Mouse (Mus musculus): Measurements from ENCODE around the gene Vstm4. TPM values are rescaled to one million over a fixed set of nuclear protein-coding genes. Genes with fewer than 3 reads are reported as not detected.

Vstm4 gene
- polyA plus RNA-seq, 1 experiment from 2014 or later = 5.2 TPM

DNA sequence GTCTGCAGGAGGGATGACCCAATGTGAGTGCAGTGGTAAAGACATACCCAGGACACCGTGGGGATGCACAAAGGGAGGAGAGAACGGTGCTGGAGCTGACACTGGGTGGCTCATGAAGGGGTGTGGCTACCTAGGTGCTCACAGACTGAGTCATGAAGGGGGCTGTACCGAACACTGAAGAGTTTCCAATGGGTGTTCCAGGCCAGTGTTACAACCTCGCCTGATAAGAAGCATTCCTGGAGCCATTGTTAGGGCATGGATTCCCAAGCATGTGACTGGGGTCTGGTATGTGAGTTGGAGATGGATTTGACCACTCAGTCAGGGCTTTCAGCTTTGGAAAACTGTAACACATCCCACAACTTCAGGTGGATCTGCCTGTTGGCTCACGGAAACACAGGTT, 15.4 kb downstream of the Vstm4 start:
- H3K27ac ChIP-seq (ENCODE audit: low read depth, low read length) = no peak overlapping the region
- H3K9ac ChIP-seq (replicated peaks; ENCODE audit: low read depth, low read length) = no peak overlapping the region
- H3K4me1 ChIP-seq (ENCODE audit: control insufficient read depth, insufficient read depth, low read length) = no peaks in the 10 kb centered on the region
- WGBS = 90% methylated on average over 5 of the region's 5 CpGs
- no peak for ATAC-seq (ENCODE audit: low read depth)
- no peaks in the 10 kb centered on the region for H3K27me3 ChIP-seq (ENCODE audit: control insufficient read depth, insufficient read depth, low read length)
- H3K9me3 ChIP-seq (ENCODE audit: control insufficient read depth, low read length) = no peaks in the 10 kb centered on the region
- no peaks in the 10 kb centered on the region for H3K36me3 ChIP-seq (ENCODE audit: control insufficient read depth, insufficient read depth, low read length)
- no peak overlapping the region for H3K4me3 ChIP-seq (ENCODE audit: low read depth, low read length)
- no peak overlapping the region for H3K4me2 ChIP-seq (ENCODE audit: low read depth, low read length)

DNA sequence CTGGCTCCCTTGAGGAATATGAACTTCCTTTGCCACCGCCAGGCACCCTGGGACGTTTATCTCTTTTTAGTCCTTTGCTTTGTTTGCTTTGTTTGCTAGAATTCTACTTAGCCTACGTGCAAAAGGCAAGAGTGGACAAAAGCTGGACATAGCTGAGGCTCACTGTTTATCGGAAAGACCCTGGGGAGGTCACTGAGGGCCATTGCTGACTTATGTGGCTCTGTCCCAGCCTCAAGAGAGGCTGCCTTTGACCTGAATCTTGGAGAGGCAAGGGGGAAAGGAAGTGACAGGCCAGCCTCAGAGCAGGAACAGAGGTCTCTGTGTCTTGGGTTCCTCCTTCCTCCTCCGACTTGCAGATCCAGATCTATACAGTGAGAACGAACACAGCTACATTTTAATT, 21.0 kb downstream of the Vstm4 start:
- no peaks in the 10 kb centered on the region for H3K4me1 ChIP-seq (ENCODE audit: control insufficient read depth, insufficient read depth, low read length)
- no peak overlapping the region for H3K27ac ChIP-seq (ENCODE audit: low read depth, low read length)
- no peaks in the 10 kb centered on the region for H3K36me3 ChIP-seq (ENCODE audit: control insufficient read depth, insufficient read depth, low read length)
- H3K4me2 ChIP-seq (ENCODE audit: low read depth, low read length) = no peak overlapping the region
- no peak overlapping the region for H3K4me3 ChIP-seq (ENCODE audit: low read depth, low read length)
- no peaks in the 10 kb centered on the region for H3K9me3 ChIP-seq (ENCODE audit: control insufficient read depth, low read length)
- H3K9ac ChIP-seq (replicated peaks; ENCODE audit: low read depth, low read length) = no peak overlapping the region
- WGBS = 61% methylated on average over 6 of the region's 6 CpGs
- H3K27me3 ChIP-seq (ENCODE audit: control insufficient read depth, insufficient read depth, low read length) = no peaks in the 10 kb centered on the region
- ATAC-seq (ENCODE audit: low read depth) = no peak

DNA sequence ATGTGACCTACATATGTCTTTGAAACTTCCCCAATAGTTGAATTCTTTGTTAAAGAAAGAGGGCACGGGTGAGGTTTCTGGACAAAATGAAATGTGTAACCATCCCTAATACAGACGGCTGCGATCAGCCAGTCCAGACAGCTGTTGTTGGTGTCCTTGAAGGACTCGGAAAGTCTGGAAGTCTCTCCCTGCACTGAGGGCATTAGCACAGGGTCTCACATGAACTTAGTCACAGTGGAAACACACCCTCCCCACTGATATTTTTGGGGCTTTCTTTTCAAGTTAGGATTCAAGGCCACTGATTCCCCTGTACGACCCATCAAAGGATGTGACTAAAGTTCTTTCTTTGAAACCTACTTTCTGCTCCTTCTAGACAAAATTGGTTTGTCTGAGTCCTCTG, 23.8 kb downstream of the Vstm4 start:
- no peaks in the 10 kb centered on the region for H3K36me3 ChIP-seq (ENCODE audit: control insufficient read depth, insufficient read depth, low read length)
- H3K27me3 ChIP-seq (ENCODE audit: control insufficient read depth, insufficient read depth, low read length) = no peaks in the 10 kb centered on the region
- no peaks in the 10 kb centered on the region for H3K9me3 ChIP-seq (ENCODE audit: control insufficient read depth, low read length)
- WGBS = 91% methylated on average over 5 of the region's 5 CpGs
- no peak overlapping the region for H3K27ac ChIP-seq (ENCODE audit: low read depth, low read length)
- ATAC-seq (ENCODE audit: low read depth) = no peak
- H3K4me2 ChIP-seq (ENCODE audit: low read depth, low read length) = no peak overlapping the region
- no peak overlapping the region for H3K9ac ChIP-seq (replicated peaks; ENCODE audit: low read depth, low read length)
- no peak overlapping the region for H3K4me3 ChIP-seq (ENCODE audit: low read depth, low read length)
- H3K4me1 ChIP-seq (ENCODE audit: control insufficient read depth, insufficient read depth, low read length) = no peaks in the 10 kb centered on the region

DNA sequence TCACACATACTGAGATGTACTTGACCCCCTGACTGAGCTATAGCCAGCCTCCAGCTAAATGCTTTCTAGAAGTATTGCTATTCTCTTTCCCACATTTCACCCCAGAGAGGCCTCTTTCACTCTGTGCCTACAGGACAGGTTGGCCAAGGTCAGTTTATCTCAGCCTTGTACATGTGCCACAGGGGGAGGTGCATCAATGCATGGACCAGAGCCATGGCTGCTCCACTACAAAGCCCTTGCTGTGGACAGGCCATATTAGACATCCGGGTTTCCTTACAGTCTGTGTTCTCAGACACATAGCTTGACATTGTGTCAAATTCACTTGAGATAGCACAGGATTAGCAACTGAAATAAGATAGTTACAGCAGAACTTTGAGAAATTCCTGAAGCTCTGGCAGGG, 25.1 kb downstream of the Vstm4 start:
- 87% methylated on average over 1 of the region's 1 CpGs for WGBS
- no peak overlapping the region for H3K4me2 ChIP-seq (ENCODE audit: low read depth, low read length)
- H3K9me3 ChIP-seq (ENCODE audit: control insufficient read depth, low read length) = no peaks in the 10 kb centered on the region
- H3K4me3 ChIP-seq (ENCODE audit: low read depth, low read length) = no peak overlapping the region
- no peak overlapping the region for H3K9ac ChIP-seq (replicated peaks; ENCODE audit: low read depth, low read length)
- ATAC-seq (ENCODE audit: low read depth) = no peak
- no peaks in the 10 kb centered on the region for H3K4me1 ChIP-seq (ENCODE audit: control insufficient read depth, insufficient read depth, low read length)
- no peak overlapping the region for H3K27ac ChIP-seq (ENCODE audit: low read depth, low read length)
- no peaks in the 10 kb centered on the region for H3K27me3 ChIP-seq (ENCODE audit: control insufficient read depth, insufficient read depth, low read length)
- no peaks in the 10 kb centered on the region for H3K36me3 ChIP-seq (ENCODE audit: control insufficient read depth, insufficient read depth, low read length)

DNA sequence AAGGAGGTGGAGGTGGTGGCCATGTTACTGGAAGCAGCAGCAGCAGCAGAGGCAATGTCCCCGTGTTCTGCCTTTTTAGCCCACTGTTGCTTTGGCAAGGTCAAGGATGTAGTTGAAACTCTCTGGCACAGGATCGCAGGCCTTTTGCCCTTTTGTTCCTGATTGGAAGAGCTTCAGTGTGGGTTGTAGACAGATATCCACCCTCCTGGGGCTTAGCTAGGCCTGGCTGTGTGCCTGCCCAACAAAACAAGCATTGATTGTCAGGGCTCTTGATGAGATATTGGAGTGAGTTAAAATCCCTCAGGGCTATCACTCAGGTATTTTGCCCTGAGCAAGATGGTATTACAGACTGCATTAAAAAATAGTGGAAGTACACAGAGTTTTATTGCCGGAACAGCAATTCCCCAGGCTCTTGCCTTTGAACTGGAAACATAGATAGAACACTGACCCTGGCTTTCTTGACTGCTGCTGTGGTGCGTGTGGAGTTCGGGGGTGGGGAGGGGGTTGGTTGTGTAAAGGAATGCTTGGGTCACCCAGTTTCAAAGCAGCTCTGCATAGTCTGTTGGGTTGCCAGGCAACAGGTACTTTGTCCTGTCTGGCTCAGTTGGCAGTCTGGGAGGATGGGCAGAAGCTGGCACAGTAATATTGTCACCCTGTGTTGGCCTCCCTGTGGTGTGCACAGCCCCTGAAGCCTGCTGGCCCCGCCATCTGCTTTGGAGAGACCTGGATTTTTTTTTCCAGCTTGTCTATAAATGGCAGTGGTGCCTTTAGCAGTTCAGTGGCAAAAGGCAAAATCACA, 32.5 kb downstream of the Vstm4 start:
- ATAC-seq (ENCODE audit: low read depth) = peak; percentile 99
- H3K36me3 ChIP-seq (ENCODE audit: control insufficient read depth, insufficient read depth, low read length) = no peaks in the 10 kb centered on the region
- H3K4me2 ChIP-seq (ENCODE audit: low read depth, low read length) = no peak overlapping the region
- no peak overlapping the region for H3K9ac ChIP-seq (replicated peaks; ENCODE audit: low read depth, low read length)
- H3K4me3 ChIP-seq (ENCODE audit: low read depth, low read length) = no peak overlapping the region
- no peaks in the 10 kb centered on the region for H3K27me3 ChIP-seq (ENCODE audit: control insufficient read depth, insufficient read depth, low read length)
- WGBS = 10% methylated on average over 6 of the region's 6 CpGs
- no peaks in the 10 kb centered on the region; the same call in 1 of the 2 replicates for H3K4me1 ChIP-seq (ENCODE audit: control insufficient read depth, insufficient read depth, low read length)
- no peaks in the 10 kb centered on the region for H3K9me3 ChIP-seq (ENCODE audit: control insufficient read depth, low read length)
- no peak overlapping the region for H3K27ac ChIP-seq (ENCODE audit: low read depth, low read length)

DNA sequence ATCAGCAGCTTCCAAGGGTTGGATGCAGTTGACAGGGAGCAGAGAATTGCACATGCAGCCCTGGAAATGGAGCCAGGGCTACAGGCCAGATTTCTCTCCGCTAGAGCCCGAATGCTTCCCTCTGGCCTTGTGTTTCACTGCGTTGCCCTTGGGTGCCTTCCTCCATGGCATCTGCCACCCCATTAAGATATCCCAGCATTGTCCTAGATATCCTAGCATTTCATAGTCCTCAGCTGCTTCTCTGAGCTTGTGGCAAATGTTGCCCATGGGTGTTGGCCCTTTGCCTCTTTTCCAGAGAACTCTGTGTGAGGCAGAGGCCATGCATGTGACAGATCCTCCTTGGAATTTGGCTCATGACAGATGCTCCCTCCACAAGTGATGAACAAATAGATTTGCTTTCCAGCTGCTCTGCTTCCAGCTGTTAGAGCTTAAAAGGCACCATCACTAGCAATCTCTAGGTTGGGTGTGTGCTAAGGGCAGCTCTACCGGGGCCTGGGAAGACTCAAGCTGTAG, 37.8 kb downstream of the Vstm4 start:
- no peaks in the 10 kb centered on the region for H3K27me3 ChIP-seq (ENCODE audit: control insufficient read depth, insufficient read depth, low read length)
- H3K9ac ChIP-seq (replicated peaks; ENCODE audit: low read depth, low read length) = no peak overlapping the region
- H3K9me3 ChIP-seq (ENCODE audit: control insufficient read depth, low read length) = no peaks in the 10 kb centered on the region
- no peaks in the 10 kb centered on the region; the same call in 1 of the 2 replicates for H3K4me1 ChIP-seq (ENCODE audit: control insufficient read depth, insufficient read depth, low read length)
- no peak for ATAC-seq (ENCODE audit: low read depth)
- H3K4me3 ChIP-seq (ENCODE audit: low read depth, low read length) = no peak overlapping the region
- H3K36me3 ChIP-seq (ENCODE audit: control insufficient read depth, insufficient read depth, low read length) = no peaks in the 10 kb centered on the region
- WGBS = 85% methylated on average over 4 of the region's 4 CpGs
- H3K4me2 ChIP-seq (ENCODE audit: low read depth, low read length) = no peak overlapping the region
- H3K27ac ChIP-seq (ENCODE audit: low read depth, low read length) = no peak overlapping the region

DNA sequence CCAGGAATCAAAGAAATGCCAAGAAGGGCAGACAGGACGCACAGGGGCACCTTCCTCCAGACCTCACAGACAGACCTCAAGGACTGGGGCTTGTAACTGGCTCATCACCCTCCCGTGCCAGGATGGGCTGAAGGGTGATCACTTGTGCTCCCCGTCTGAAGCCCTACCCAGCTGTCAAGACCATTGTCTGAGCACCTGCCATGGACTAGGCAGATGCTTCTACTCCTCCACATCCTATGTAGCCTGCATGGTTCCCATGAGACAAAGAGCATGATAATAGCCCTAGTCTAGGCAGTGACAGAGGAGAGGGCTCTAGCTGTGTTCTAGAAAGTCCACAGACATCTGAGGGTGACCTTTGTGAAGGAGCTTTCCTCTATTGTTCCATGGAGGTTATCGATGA, 38.3 kb downstream of the Vstm4 start:
- Histone ChIP-seq H3K4me2 (ENCODE audit: low read depth, low read length) (no peak overlapping the region), H3K36me3 (ENCODE audit: control insufficient read depth, insufficient read depth, low read length) (no peaks in the 10 kb centered on the region), H3K4me1 (ENCODE audit: control insufficient read depth, insufficient read depth, low read length) (no peaks in the 10 kb centered on the region; the same call in 1 of the 2 replicates), H3K27me3 (ENCODE audit: control insufficient read depth, insufficient read depth, low read length) (no peaks in the 10 kb centered on the region), H3K9ac (replicated peaks; ENCODE audit: low read depth, low read length) (no peak overlapping the region), H3K4me3 (ENCODE audit: low read depth, low read length) (no peak overlapping the region), H3K9me3 (ENCODE audit: control insufficient read depth, low read length) (no peaks in the 10 kb centered on the region), H3K27ac (ENCODE audit: low read depth, low read length) (no peak overlapping the region)
- no peak for ATAC-seq (ENCODE audit: low read depth)
- 90% methylated on average over 4 of the region's 4 CpGs for WGBS

DNA sequence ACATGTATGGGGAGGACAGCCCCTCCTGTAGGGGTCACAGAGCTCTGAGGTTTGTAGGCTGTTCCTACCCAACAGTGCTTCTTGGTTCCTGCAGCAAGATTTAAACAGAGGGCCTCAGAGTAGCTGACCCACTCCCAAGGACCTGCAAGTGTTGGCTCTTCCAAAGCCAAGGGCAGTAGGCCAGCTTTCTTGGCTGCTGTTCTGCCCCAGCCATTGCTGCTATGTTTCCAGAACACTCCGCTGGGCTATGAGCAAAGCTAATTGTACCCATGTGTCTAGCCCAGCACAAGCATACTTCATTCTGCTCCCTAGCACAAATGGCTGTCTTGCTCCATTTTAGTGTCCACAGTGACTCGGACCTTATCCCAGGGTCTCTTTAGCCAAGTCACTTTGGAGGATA, 40.3 kb downstream of the Vstm4 start:
- no peak overlapping the region for H3K27ac ChIP-seq (ENCODE audit: low read depth, low read length)
- H3K4me1 ChIP-seq (ENCODE audit: control insufficient read depth, insufficient read depth, low read length) = no peaks in the 10 kb centered on the region
- no peaks in the 10 kb centered on the region for H3K36me3 ChIP-seq (ENCODE audit: control insufficient read depth, insufficient read depth, low read length)
- no peak overlapping the region for H3K4me2 ChIP-seq (ENCODE audit: low read depth, low read length)
- WGBS = 91% methylated on average over 2 of the region's 2 CpGs
- H3K27me3 ChIP-seq (ENCODE audit: control insufficient read depth, insufficient read depth, low read length) = no peaks in the 10 kb centered on the region
- no peak overlapping the region for H3K9ac ChIP-seq (replicated peaks; ENCODE audit: low read depth, low read length)
- no peak for ATAC-seq (ENCODE audit: low read depth)
- H3K4me3 ChIP-seq (ENCODE audit: low read depth, low read length) = no peak overlapping the region
- no peaks in the 10 kb centered on the region for H3K9me3 ChIP-seq (ENCODE audit: control insufficient read depth, low read length)

DNA sequence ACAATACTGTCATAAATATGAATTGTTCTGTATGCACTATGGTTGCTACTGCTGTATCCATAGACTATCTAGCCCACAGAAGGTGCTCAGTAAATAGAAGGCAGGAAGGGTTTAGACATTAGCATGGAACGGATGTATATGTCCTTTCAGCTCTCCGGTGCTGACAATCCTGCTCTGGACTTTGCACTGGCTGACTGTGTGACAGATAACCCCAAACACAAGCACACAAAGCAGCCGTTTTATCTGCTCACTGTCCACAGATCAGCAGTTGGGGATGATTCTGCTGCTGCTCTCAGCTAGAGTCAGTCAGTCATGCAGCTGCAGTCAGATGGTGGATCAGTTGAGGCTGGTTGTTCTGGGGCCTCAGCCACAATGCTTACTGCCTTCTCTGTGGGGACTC, 46.6 kb downstream of the Vstm4 start:
- Histone ChIP-seq H3K4me1 (ENCODE audit: control insufficient read depth, insufficient read depth, low read length) (no peaks in the 10 kb centered on the region), H3K27ac (ENCODE audit: low read depth, low read length) (no peak overlapping the region), H3K4me3 (ENCODE audit: low read depth, low read length) (no peak overlapping the region), H3K9ac (replicated peaks; ENCODE audit: low read depth, low read length) (no peak overlapping the region), H3K36me3 (ENCODE audit: control insufficient read depth, insufficient read depth, low read length) (no peaks in the 10 kb centered on the region), H3K4me2 (ENCODE audit: low read depth, low read length) (no peak overlapping the region), H3K27me3 (ENCODE audit: control insufficient read depth, insufficient read depth, low read length) (no peaks in the 10 kb centered on the region), H3K9me3 (ENCODE audit: control insufficient read depth, low read length) (no peaks in the 10 kb centered on the region)
- 87% methylated on average over 3 of the region's 3 CpGs for WGBS
- no peak for ATAC-seq (ENCODE audit: low read depth)
